Mouse (Mus musculus) MEL (cell line): ENCODE measurements at regions not wholly inside any gene's neighbourhood (a gene's known extent, or its start where the extent isn't known, plus 50 kb on each side); places are given as distances from the start of the nearest gene placed in this dataset.
"Not testable (repeated sequence)": the region's sequence is repeated elsewhere in the genome, so short reads cannot be mapped to it uniquely, and the experiment has no call there.

Experiments
- DNase-seq: peaks from one replicate; pipeline ENCODE4 v3.0.0; 2011; ENCODE audit warnings: low read depth, low spot score
- H3K27ac ChIP-seq: 2 replicates; pipeline ENCODE4 v1.5.1; 2012; ENCODE audit warnings: low read depth, mild to moderate bottlenecking, control low read depth, low read length, moderate library complexity; ENCODE audit not compliant: control insufficient read depth
- H3K27me3 ChIP-seq, 2 experiments: fragments of 150-350 bp in 1 of 2; sonication (generic) in 1 of 2; 2 replicates each; pipeline ENCODE4 v1.6.1; 2012; ENCODE audit warnings: low read length in 2 of 2, mild to moderate bottlenecking in 2 of 2, improper control_type of control experiment in 1 of 2, moderate library complexity in 1 of 2; ENCODE audit not compliant: insufficient read depth in 2 of 2, control insufficient read depth in 1 of 2
- H3K36me3 ChIP-seq, 2 experiments: 2 replicates each; pipeline ENCODE4 v1.6.1; 2012 to 2014; ENCODE audit warnings: low read length in 2 of 2, improper control_type of control experiment in 1 of 2, inconsistent platforms in 1 of 2, mild to moderate bottlenecking in 1 of 2; ENCODE audit not compliant: insufficient read depth in 2 of 2, control insufficient read depth in 1 of 2
- H3K4me1 ChIP-seq, 2 experiments: fragments of 150-350 bp in 1 of 2; sonication (generic) in 1 of 2; 2 replicates each; pipeline ENCODE4 v1.6.1; 2012; ENCODE audit warnings: low read length in 2 of 2, improper control_type of control experiment in 1 of 2, mild to moderate bottlenecking in 1 of 2; ENCODE audit not compliant: insufficient read depth in 2 of 2, control insufficient read depth in 1 of 2
- H3K4me3 ChIP-seq, 2 experiments: fragments of 150-350 bp in 1 of 2; sonication (generic) in 1 of 2; 2 replicates each; pipeline ENCODE4 v1.5.1; 2012; ENCODE audit warnings: low read depth in 2 of 2, low read length in 2 of 2, mild to moderate bottlenecking in 2 of 2, moderate library complexity in 2 of 2, control low read depth in 1 of 2, improper control_type of control experiment in 1 of 2; ENCODE audit not compliant: control insufficient read depth in 1 of 2, insufficient read depth in 1 of 2
- H3K79me2 ChIP-seq: 2 replicates; pipeline ENCODE4 v1.6.1; 2012; ENCODE audit warnings: mild to moderate bottlenecking, low read length, moderate library complexity; ENCODE audit not compliant: control insufficient read depth, poor library complexity, insufficient read depth
- H3K9ac ChIP-seq: 2 replicates; pipeline ENCODE4 v1.6.1; 2012; ENCODE audit warnings: low read depth, mild to moderate bottlenecking, control low read depth, low read length, moderate library complexity; ENCODE audit not compliant: control insufficient read depth, poor library complexity, severe bottlenecking
- H3K9me3 ChIP-seq: fragments of 150-350 bp; sonication (generic); replicated peaks from 2 replicates; pipeline ENCODE4 v1.6.1; 2012; ENCODE audit warnings: mild to moderate bottlenecking, low read length, improper control_type of control experiment, moderate library complexity; ENCODE audit not compliant: insufficient read depth
- CHD2 ChIP-seq: IDR thresholded peaks from 2 replicates; pipeline ENCODE4 v1.6.1; 2011; ENCODE audit warnings: low read length, improper control_type of control experiment
- ELF1 ChIP-seq: IDR thresholded peaks from 2 replicates; pipeline ENCODE4 v1.6.1; 2014; ENCODE audit warnings: low read depth, mild to moderate bottlenecking, inconsistent platforms, low read length, improper control_type of control experiment, moderate library complexity
- EP300 ChIP-seq, 2 experiments: IDR thresholded peaks; 2 replicates each; pipeline ENCODE4 v1.6.1; 2011; ENCODE audit warnings: improper control_type of control experiment in 2 of 2, low read length in 2 of 2, low read depth in 1 of 2, mild to moderate bottlenecking in 1 of 2
- ETS1 ChIP-seq: IDR thresholded peaks from 2 replicates; pipeline ENCODE4 v1.6.1; 2012; ENCODE audit warnings: low read depth, mild to moderate bottlenecking, inconsistent platforms, low read length, improper control_type of control experiment, moderate library complexity
- GATA1 ChIP-seq: IDR thresholded peaks from 2 replicates; pipeline ENCODE4 v1.6.1; 2011; ENCODE audit warnings: low read depth, low read length, improper control_type of control experiment
- JUND ChIP-seq: IDR thresholded peaks from 2 replicates; pipeline ENCODE4 v1.6.1; 2011; ENCODE audit warnings: low read depth, mild to moderate bottlenecking, improper control_type of control experiment, low read length
- MAFK ChIP-seq: IDR thresholded peaks from 2 replicates; pipeline ENCODE4 v1.6.1; 2011; ENCODE audit warnings: low read depth, mild to moderate bottlenecking, low read length, improper control_type of control experiment, borderline replicate concordance
- MAZ ChIP-seq: IDR thresholded peaks from 2 replicates; pipeline ENCODE4 v1.6.1; 2012; ENCODE audit warnings: low read depth, mild to moderate bottlenecking, inconsistent platforms, low read length, improper control_type of control experiment
- MYB ChIP-seq: IDR thresholded peaks from 2 replicates; pipeline ENCODE4 v1.6.1; 2011; ENCODE audit warnings: mild to moderate bottlenecking, low read depth, low read length, improper control_type of control experiment
- POLR2A ChIP-seq, 2 experiments: IDR thresholded peaks; 2 replicates each; pipeline ENCODE4 v1.6.1; 2011 to 2012; ENCODE audit warnings: low read length in 2 of 2, mild to moderate bottlenecking in 2 of 2, control low read depth in 1 of 2, improper control_type of control experiment in 1 of 2, low read depth in 1 of 2, moderate library complexity in 1 of 2; ENCODE audit not compliant: control insufficient read depth in 1 of 2, insufficient read depth in 1 of 2, poor library complexity in 1 of 2
- POLR2AphosphoS5 ChIP-seq: IDR thresholded peaks from 2 replicates; pipeline ENCODE4 v1.6.1; 2012; ENCODE audit warnings: low read depth, borderline replicate concordance, mild to moderate bottlenecking, inconsistent platforms, low read length, moderate library complexity, mixed read lengths
- RCOR1 ChIP-seq: IDR thresholded peaks from 2 replicates; pipeline ENCODE4 v1.6.1; 2012; ENCODE audit warnings: low read depth, mild to moderate bottlenecking, inconsistent platforms, low read length, improper control_type of control experiment
- SIN3A ChIP-seq: IDR thresholded peaks from 2 replicates; pipeline ENCODE4 v1.6.1; 2012; ENCODE audit warnings: low read length, improper control_type of control experiment, inconsistent platforms
- TAL1 ChIP-seq: IDR thresholded peaks from 2 replicates; pipeline ENCODE4 v1.6.1; 2012; ENCODE audit warnings: mild to moderate bottlenecking, inconsistent platforms, low read length, moderate library complexity, mixed read lengths
- TBP ChIP-seq: IDR thresholded peaks from 2 replicates; pipeline ENCODE4 v1.8.0; 2011; ENCODE audit warnings: low read depth, low read length, improper control_type of control experiment
- TCF12 ChIP-seq: IDR thresholded peaks from 2 replicates; pipeline ENCODE4 v1.6.1; 2014; ENCODE audit warnings: low read depth, mild to moderate bottlenecking, inconsistent platforms, low read length, improper control_type of control experiment, moderate library complexity
- ZC3H11A ChIP-seq: IDR thresholded peaks from 2 replicates; pipeline ENCODE4 v1.6.1; 2012; ENCODE audit warnings: low read depth, mild to moderate bottlenecking, inconsistent platforms, low read length, improper control_type of control experiment
- ZNF384 ChIP-seq: IDR thresholded peaks from 2 replicates; pipeline ENCODE4 v1.6.1; 2012; ENCODE audit warnings: low read depth, mild to moderate bottlenecking, inconsistent platforms, low read length, improper control_type of control experiment

DNA sequence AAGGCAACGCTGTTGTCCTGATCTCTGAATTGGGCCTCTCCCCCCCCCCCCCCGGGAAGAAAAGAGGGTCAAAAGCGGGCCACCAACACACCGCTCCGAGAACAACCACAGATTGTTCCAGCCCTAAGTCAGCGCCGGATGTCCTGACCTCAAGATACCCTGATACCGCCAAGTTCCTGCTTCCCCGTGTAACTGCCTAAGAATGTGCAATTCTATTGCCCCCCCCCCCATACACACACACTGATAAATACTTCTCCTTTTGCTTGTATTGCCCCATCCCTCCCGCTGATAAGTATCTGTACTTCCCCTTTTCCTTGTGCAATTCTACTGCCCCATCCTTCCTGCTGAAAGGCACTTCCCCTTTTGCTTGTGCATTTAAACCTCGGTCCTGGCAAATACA lies 641.2 kb upstream of the Slc8a1 start:
- not testable (repeated sequence) for DNase-seq, H3K4me1 ChIP-seq, H3K9me3 ChIP-seq, H3K27me3 ChIP-seq, H3K79me2 ChIP-seq, H3K4me3 ChIP-seq
- Histone ChIP-seq H3K9ac (peak overlapping the region; percentile 42; the same call in 1 of the 2 replicates), H3K27ac (peak overlapping the region; percentile 80), H3K36me3 (peaks cover 0 to 25% of the 10 kb centered on the region in 2 experiments; a peak in 2 of 4 replicates)
- peak; percentile 71 for TF ChIP-seq SIN3A
- peak; percentile 52 for TF ChIP-seq TCF12
- TF ChIP-seq POLR2A (IDR thresholded peaks at IDR 0.05; ENCODE audit: control insufficient read depth in 1 of 2, insufficient read depth in 1 of 2, low read depth in 1 of 2, low read length in 2 of 2, poor library complexity in 1 of 2): 0 out of 4 replicates have a peak, but pooled peaks of 1 of the 2 experiments have one; percentile 41
- TF ChIP-seq MYB: peak; percentile 44
- peak; percentile 80 for TF ChIP-seq RCOR1
- 0 out of 2 replicates have a peak, but pooled peaks have one; percentile 49 for TF ChIP-seq TBP
- peak; percentile 73 for TF ChIP-seq GATA1
- TF ChIP-seq EP300 (IDR thresholded peaks at IDR 0.05; ENCODE audit: low read depth in 1 of 2, low read length in 2 of 2): peak; percentile 86 to 87
- peak; percentile 74 for TF ChIP-seq ETS1
- peak; percentile 84 for TF ChIP-seq MAZ

DNA sequence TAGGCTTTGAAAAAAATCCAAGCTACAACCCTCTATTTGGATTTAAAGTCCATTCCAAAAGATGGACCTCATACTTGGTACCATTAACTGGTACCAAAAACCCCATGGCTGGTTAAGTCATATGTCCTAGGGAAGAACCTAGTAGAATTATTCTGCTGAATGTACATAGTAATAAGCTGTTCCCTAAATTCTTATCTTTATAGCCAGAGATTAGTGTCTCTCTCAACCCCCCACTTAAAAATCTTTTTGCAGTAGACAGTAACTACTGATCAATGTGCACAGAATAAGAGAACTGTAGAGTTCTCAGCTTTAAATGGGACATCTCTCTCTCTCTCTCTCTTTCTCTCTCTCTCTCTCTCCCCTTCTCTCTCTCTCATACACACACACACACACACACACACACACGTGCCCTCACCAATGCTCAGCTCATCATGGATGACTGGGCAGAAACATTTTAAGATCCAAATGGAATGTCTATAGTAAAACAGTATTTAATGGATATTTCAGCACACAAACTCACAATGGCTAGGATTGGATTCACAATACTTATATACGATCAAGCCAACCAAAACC lies 640.2 kb upstream of the Slc8a1 start:
- Histone ChIP-seq H3K27me3 (no peaks in the 10 kb centered on the region), H3K9ac (peak overlapping the region; percentile 88), H3K4me1 (peaks cover 7 to 10% of the 10 kb centered on the region in 2 experiments), H3K79me2 (peaks cover 2% of the 10 kb centered on the region; the same call in 1 of the 2 replicates), H3K4me3 (peak overlapping the region; percentile 58 to 63), H3K27ac (peak overlapping the region; percentile 98), H3K36me3 (peaks cover 0 to 25% of the 10 kb centered on the region in 2 experiments; a peak in 2 of 4 replicates), H3K9me3 (no peaks in the 10 kb centered on the region)
- peak; percentile 58 for DNase-seq
- TF ChIP-seq POLR2AphosphoS5 (no peak), TAL1 (0 out of 2 replicates have a peak, but pooled peaks have one; percentile 14), GATA1 (peak; percentile 77), ZNF384 (no peak), SIN3A (peak; percentile 37; the same call in 1 of the 2 replicates), MAFK (no peak), JUND (peak; percentile 53; the same call in 1 of the 2 replicates), RCOR1 (peak; percentile 78), ZC3H11A (no peak), MYB (no peak), CHD2 (no peak), ETS1 (peak; percentile 57), EP300 (IDR thresholded peaks at IDR 0.05; ENCODE audit: low read depth in 1 of 2, low read length in 2 of 2) (peak; percentile 66 to 78), ELF1 (no peak)
